Mouse (Mus musculus) layer of hippocampus, adult 9-11 months (tissue): ENCODE results near the gene Dab1.

Experiments
- DNase-seq: peaks from one replicate; pipeline ENCODE4 v3.0.0; 2022

Dab1 gene

GRCm38 (mm10) chr4:104628708-104629107 lies 1009.5 kb downstream of the Dab1 start:
- DNase-seq = no peak

- DNase-seq = no peak
Measured at GRCm38 (mm10) chr4:104637016-104637415, 1017.9 kb downstream of the Dab1 start.

- no peak for DNase-seq
Measured at GRCm38 (mm10) chr4:104640617-104641016, 1021.5 kb downstream of the Dab1 start.

GRCm38 (mm10) chr4:104642761-104643469 lies 1023.8 kb downstream of the Dab1 start:
- peak; percentile 37 for DNase-seq

- peak; percentile 80 for DNase-seq
Measured at GRCm38 (mm10) chr4:104643534-104644356, 1024.6 kb downstream of the Dab1 start.

- no peak for DNase-seq
Measured at GRCm38 (mm10) chr4:104644357-104644630, 1025.1 kb downstream of the Dab1 start.

GRCm38 (mm10) chr4:104644862-104645261 lies 1025.7 kb downstream of the Dab1 start:
- no peak for DNase-seq

- no peak for DNase-seq
Measured at GRCm38 (mm10) chr4:104651761-104652160, 1032.6 kb downstream of the Dab1 start.

- no peak for DNase-seq
Measured at GRCm38 (mm10) chr4:104656728-104657127, 1037.6 kb downstream of the Dab1 start.

GRCm38 (mm10) chr4:104662841-104663614 lies 1043.9 kb downstream of the Dab1 start:
- peak; percentile 36 for DNase-seq

GRCm38 (mm10) chr4:104665553-104665952 lies 1046.4 kb downstream of the Dab1 start:
- peak; percentile 48 for DNase-seq

- no peak for DNase-seq
Measured at GRCm38 (mm10) chr4:104666831-104667551, 1047.8 kb downstream of the Dab1 start.

GRCm38 (mm10) chr4:104668061-104668460 lies 1048.9 kb downstream of the Dab1 start:
- no peak for DNase-seq

GRCm38 (mm10) chr4:104669406-104669805 lies 1050.2 kb downstream of the Dab1 start:
- no peak for DNase-seq

- peak; percentile 57 for DNase-seq
Measured at GRCm38 (mm10) chr4:104670741-104671140, 1051.6 kb downstream of the Dab1 start.

- no peak for DNase-seq
Measured at GRCm38 (mm10) chr4:104673317-104673716, 1054.2 kb downstream of the Dab1 start.

GRCm38 (mm10) chr4:104674706-104675105 lies 1055.5 kb downstream of the Dab1 start:
- no peak for DNase-seq

- DNase-seq = peak; percentile 74
Measured at GRCm38 (mm10) chr4:104678234-104678633, 1059.1 kb downstream of the Dab1 start.

- DNase-seq = no peak
Measured at GRCm38 (mm10) chr4:104680475-104680874, 1061.3 kb downstream of the Dab1 start.

GRCm38 (mm10) chr4:104686137-104686809 lies 1067.1 kb downstream of the Dab1 start:
- no peak for DNase-seq

- DNase-seq = no peak
Measured at GRCm38 (mm10) chr4:104689047-104689446, 1069.9 kb downstream of the Dab1 start.

GRCm38 (mm10) chr4:104691026-104691425 lies 1071.9 kb downstream of the Dab1 start:
- peak; percentile 86 for DNase-seq
